Mouse (Mus musculus) layer of hippocampus, adult 18-20 months (tissue): ENCODE data around the gene Ssxb8. TPM values are rescaled to one million over a fixed set of nuclear protein-coding genes. Genes with fewer than 3 reads are reported as not detected.
A peak's percentile ranks its signal among the peaks of the same experiment; 100 is the strongest.
"Not testable (repeated sequence)": the region's sequence is repeated elsewhere in the genome, so short reads cannot be mapped to it uniquely, and the experiment has no call there.

Source experiments
- DNase-seq, 2 experiments: peaks; one replicate each; pipeline ENCODE4 v3.0.0; 2022; ENCODE audit warnings: low spot score in 2 of 2
- long read RNA-seq: library from polyadenylated mRNA; stranded (forward); transcript quantifications from one replicate; pipeline ENCODE4 v2.0.0, GENCODE M21; 2021
- total RNA-seq, 2 experiments: library from RNA; stranded (reverse); gene quantifications; 2 replicates each; pipeline ENCODE4 v1.2.3; 2021

The Ssxb8 gene
- total RNA-seq = not detected
- long read RNA-seq = 0 reads

- not testable (repeated sequence) for DNase-seq
Observed at GRCm38 (mm10) chrX:8690744-8691143, at the start of gene Ssxb8. Gene Ssxb8, minus strand, starts transcription at chrX:8690844.

- peak; percentile 9 to 70 for DNase-seq
Observed at GRCm38 (mm10) chrX:8732907-8733306, 42.3 kb upstream of the Ssxb8 start.

GRCm38 (mm10) chrX:8663085-8663484 lies 27.6 kb downstream of the Ssxb8 start:
- DNase-seq = no peak

Other genes starting within 250 kb of the Ssxb8 start
- gene Ssxb2, start 229.1 kb downstream of the Ssxb8 start, total RNA-seq = not detected
- gene Gm14459, start 165.9 kb downstream of the Ssxb8 start, total RNA-seq = not detected
- not detected for gene Ssxb6, start 142.6 kb downstream of the Ssxb8 start, total RNA-seq
- gene Ssxb3, start 99.0 kb downstream of the Ssxb8 start, total RNA-seq = not detected
- not detected for gene Ssx9, start 57.6 kb upstream of the Ssxb8 start, total RNA-seq
- not detected for gene Ssxb5, start 112.8 kb upstream of the Ssxb8 start, total RNA-seq
- gene Gm6592, start 153.2 kb upstream of the Ssxb8 start, total RNA-seq = not detected
- not detected for gene Gm5751, start 183.4 kb upstream of the Ssxb8 start, total RNA-seq
- 10 to 100 TPM; 35.3 to 35.9 TPM for gene B630019K06Rik, start 201.5 kb upstream of the Ssxb8 start, total RNA-seq